In genomic region chr10:75695078-75695477, GRCm38 (mm10) we compare ENCODE assay signal across 15 mouse cellular contexts.
"Had no signal": no experiment of that assay in that cellular context is flagged by ENCODE, and none has a peak within 500 bp of the region (broad histone marks: within the 10 kb centered on the region; RNA-seq: fewer than 3 reads in every experiment).

No protein-coding gene starts in this region.

- H3K27ac ChIP-seq: intestine, embryonic 15.5 days; layer of hippocampus, adult 2 months; limb, embryonic 12.5 days; midbrain, embryonic 12.5 days; neural tube, embryonic 13.5 days; stomach, embryonic 15.5 days had no signal

- DNase-seq: kidney, adult 18-20 months; kidney, postnatal 10 days; kidney, postnatal 4 days; lung, embryonic 14.5 days; lung, postnatal 4 days; retina, postnatal 1 day; right cerebral cortex, postnatal 14 days; thymus, postnatal 4 days had no signal

- H3K9me3 ChIP-seq: intestine, embryonic 15.5 days; limb, embryonic 12.5 days; midbrain, embryonic 12.5 days; neural tube, embryonic 13.5 days; stomach, embryonic 15.5 days had no signal

- H3K4me1 ChIP-seq: intestine, embryonic 15.5 days; limb, embryonic 12.5 days; midbrain, embryonic 12.5 days; neural tube, embryonic 13.5 days; stomach, embryonic 15.5 days had no signal

- ATAC-seq: intestine, embryonic 15.5 days; midbrain, embryonic 16.5 days had no signal

- H3K9ac ChIP-seq: intestine, embryonic 15.5 days; limb, embryonic 12.5 days; lung, embryonic 14.5 days; midbrain, embryonic 12.5 days; neural tube, embryonic 13.5 days; stomach, embryonic 15.5 days had no signal

- H3K27me3 ChIP-seq: intestine, embryonic 15.5 days; limb, embryonic 12.5 days; midbrain, embryonic 12.5 days; neural tube, embryonic 13.5 days; stomach, embryonic 15.5 days had no signal

- H3K4me2 ChIP-seq: intestine, embryonic 15.5 days; limb, embryonic 12.5 days; lung, embryonic 14.5 days; midbrain, embryonic 12.5 days; neural tube, embryonic 13.5 days; stomach, embryonic 15.5 days had no signal

- H3K4me3 ChIP-seq: intestine, embryonic 15.5 days; layer of hippocampus, adult 2 months; limb, embryonic 12.5 days; midbrain, embryonic 12.5 days; neural tube, embryonic 13.5 days; stomach, embryonic 15.5 days had no signal
